8 mouse cellular contexts compared by ENCODE assay signal in genomic region chr2:137114248-137115096, GRCm38 (mm10). TPM values are rescaled to one million over a fixed set of nuclear protein-coding genes. Genes with fewer than 3 reads are reported as not detected.
DNase-seq lines count a peak whose midpoint lies in the region; ATAC-seq and TF ChIP-seq lines count a peak whose summit lies in the region.

No protein-coding gene starts in this region.

- peak; percentile 33; the same call in 1 of the 2 replicates for TF ChIP-seq CTCF in testis, adult 2 months (IDR thresholded peaks at IDR 0.05; ENCODE audit: control insufficient read depth, insufficient read depth, insufficient replicate concordance, low read depth, low read length)

- peak overlapping the region; percentile 75 for H3K9ac ChIP-seq in forebrain, embryonic 14.5 days (ENCODE audit: low read length)
- H3K9ac ChIP-seq in liver, embryonic 15.5 days, result peak overlapping the region; percentile 15; the same call in 1 of the 2 replicates
- H3K9ac ChIP-seq in neural tube, embryonic 11.5 days (ENCODE audit: low read length), result peak overlapping the region; percentile 70

- no peak for TF ChIP-seq POLR2A in testis, adult 2 months (IDR thresholded peaks at IDR 0.05; ENCODE audit: control insufficient read depth, low read depth, low read length)

- peak overlapping the region; percentile 98 for H3K4me2 ChIP-seq in forebrain, embryonic 14.5 days (ENCODE audit: low read length)
- peak overlapping the region; percentile 72 for H3K4me2 ChIP-seq in liver, embryonic 15.5 days
- peak overlapping the region; percentile 71 for H3K4me2 ChIP-seq in neural tube, embryonic 11.5 days (ENCODE audit: low read depth)

- H3K4me3 ChIP-seq in forebrain, embryonic 14.5 days (ENCODE audit: low read depth, low read length), result peak overlapping the region; percentile 58
- peak overlapping the region; percentile 63 for H3K4me3 ChIP-seq in liver, embryonic 15.5 days (replicated peaks)
- peak overlapping the region; percentile 76 for H3K4me3 ChIP-seq in neural tube, embryonic 11.5 days (ENCODE audit: low read depth, low read length)
- peak overlapping the region; percentile 86 for H3K4me3 ChIP-seq in testis, adult 2 months (ENCODE audit: control insufficient read depth, low read depth, low read length)

- H3K9me3 ChIP-seq in forebrain, embryonic 14.5 days (replicated peaks; ENCODE audit: control insufficient read depth, low read length), result no peaks in the 10 kb centered on the region
- H3K9me3 ChIP-seq in liver, embryonic 15.5 days (replicated peaks), result no peaks in the 10 kb centered on the region
- no peaks in the 10 kb centered on the region for H3K9me3 ChIP-seq in neural tube, embryonic 11.5 days (ENCODE audit: control insufficient read depth, low read length)

- WGBS in forebrain, embryonic 14.5 days, result 0% methylated on average over 46 of the region's 51 CpGs
- under 1% methylated on average over 51 of the region's 51 CpGs for WGBS in liver, embryonic 15.5 days (ENCODE audit: insufficient replicate concordance)
- under 1% methylated on average over 51 of the region's 51 CpGs for WGBS in neural tube, embryonic 11.5 days

- H3K27ac ChIP-seq in forebrain, embryonic 14.5 days (ENCODE audit: low read depth, low read length), result peak overlapping the region; percentile 27; the same call in 1 of the 2 replicates
- no peak overlapping the region for H3K27ac ChIP-seq in liver, embryonic 15.5 days (replicated peaks)
- no peak overlapping the region for H3K27ac ChIP-seq in neural tube, embryonic 11.5 days (ENCODE audit: low read depth, low read length)
- H3K27ac ChIP-seq in testis, adult 2 months (ENCODE audit: control insufficient read depth, insufficient read depth, low read depth, low read length), result peak overlapping the region; percentile 47

- peaks cover 29% of the 10 kb centered on the region for H3K4me1 ChIP-seq in forebrain, embryonic 14.5 days (ENCODE audit: control insufficient read depth, insufficient read depth, low read length)
- H3K4me1 ChIP-seq in liver, embryonic 15.5 days (replicated peaks), result peaks cover 20% of the 10 kb centered on the region
- H3K4me1 ChIP-seq in neural tube, embryonic 11.5 days (ENCODE audit: control insufficient read depth, insufficient read depth, low read length), result peaks cover 27% of the 10 kb centered on the region
- H3K4me1 ChIP-seq in testis, adult 2 months (ENCODE audit: control insufficient read depth, insufficient read depth, low read length), result peaks cover 18% of the 10 kb centered on the region

- no peaks in the 10 kb centered on the region for H3K36me3 ChIP-seq in forebrain, embryonic 14.5 days (ENCODE audit: control insufficient read depth, insufficient read depth, low read length)
- H3K36me3 ChIP-seq in liver, embryonic 15.5 days (replicated peaks), result no peaks in the 10 kb centered on the region
- H3K36me3 ChIP-seq in neural tube, embryonic 11.5 days (ENCODE audit: control insufficient read depth, insufficient read depth, low read length), result no peaks in the 10 kb centered on the region
- no peaks in the 10 kb centered on the region for H3K36me3 ChIP-seq in testis, adult 2 months (ENCODE audit: control insufficient read depth, insufficient read depth, low read length)

- ATAC-seq in forebrain, embryonic 14.5 days, result peak; percentile 53
- peak; percentile 28; the same call in 1 of the 2 replicates for ATAC-seq in liver, embryonic 15.5 days (ENCODE audit: insufficient read depth)
- peak; percentile 24 for ATAC-seq in neural tube, embryonic 11.5 days (ENCODE audit: insufficient read depth, low FRiP score, low TSS enrichment)

- 0 out of 2 replicates have a peak, but pooled peaks cover 9% of the 10 kb centered on the region for H3K27me3 ChIP-seq in forebrain, embryonic 14.5 days (replicated peaks; ENCODE audit: control insufficient read depth, insufficient read depth, low read length)
- peaks cover 58% of the 10 kb centered on the region for H3K27me3 ChIP-seq in liver, embryonic 15.5 days
- peaks cover 5% of the 10 kb centered on the region; the same call in 1 of the 2 replicates for H3K27me3 ChIP-seq in neural tube, embryonic 11.5 days (ENCODE audit: control insufficient read depth, insufficient read depth, low read length)
- no peaks in the 10 kb centered on the region for H3K27me3 ChIP-seq in testis, adult 2 months (ENCODE audit: control insufficient read depth, insufficient read depth, low read length)

- intact Hi-C loops in heart, postnatal 10 days (cut with DNase I), result loop anchor here (2.0 to 10.0 kb wide), 7 partner anchors 117 to 828 kb away; no protein-coding TSS in a partner anchor

- peak; percentile 91 for DNase-seq in A20 (ENCODE audit: low read depth, low spot score)
- DNase-seq in brain, adult 2 months (ENCODE audit: low read depth, low spot score), result peak; percentile 82
- DNase-seq in forebrain, embryonic 14.5 days (ENCODE audit: low spot score), result peak; percentile 86
- DNase-seq in heart, postnatal 10 days, result peak; percentile 87 to 88
- DNase-seq in kidney, postnatal 4 days, result peak; percentile 87 to 92
- peak; percentile 81 for DNase-seq in neural tube, embryonic 11.5 days (ENCODE audit: low spot score)

RNA-seq across cellular contexts. Expression of gene Jag1, which starts 2.0 kb away (rescaled TPM):
- polyA plus RNA-seq in forebrain, embryonic 14.5 days (2014; fragmentation: Nextera tagmentation; extraction: Ambion mirVana), result 6.5 and 8.8 TPM in 2 replicates
- 10 to 100 TPM; 17.9 to 20.6 TPM for total RNA-seq in heart, postnatal 10 days (2021)
- 1.0 and 1.1 TPM in 2 replicates for polyA plus RNA-seq in liver, embryonic 15.5 days (2015; fragmentation: Nextera tagmentation; extraction: Ambion mirVana)
- polyA plus RNA-seq in neural tube, embryonic 11.5 days (2014; fragmentation: Nextera tagmentation; extraction: Ambion mirVana), result 24.6 and 25.6 TPM in 2 replicates
- 7.0 and 7.1 TPM in 2 replicates for polyA plus RNA-seq in testis, adult 2 months (2012; rRNA removed)

Comparison
In these comparisons a context has a peak if more than half of its experiments do, and no peak if none do; other contexts are left out.
1. H3K27ac ChIP-seq: peak in forebrain, embryonic 14.5 days (single experiment) and testis, adult 2 months (single experiment); none in liver, embryonic 15.5 days (single experiment) and neural tube, embryonic 11.5 days (single experiment).
2. H3K9ac ChIP-seq: peak in every context shown above with its lines; median percentile 75 in forebrain, embryonic 14.5 days; 70 in neural tube, embryonic 11.5 days; 15 in liver, embryonic 15.5 days.
3. Peak in every context shown above with its lines, with median percentiles within 50 percentile points of each other: DNase-seq, ATAC-seq, H3K4me2 ChIP-seq and H3K4me3 ChIP-seq.